Mouse (Mus musculus) G1E (cell line): ENCODE measurements around the gene Ccer2.

Source experiments
- CTCF ChIP-seq: IDR thresholded peaks from 2 replicates; pipeline ENCODE4 v1.5.1; 2012; ENCODE audit warnings: low read depth, low read length, inconsistent platforms, mixed read lengths
- GATA1 ChIP-seq: IDR thresholded peaks from 2 replicates; pipeline ENCODE4 v1.6.1; 2012; ENCODE audit warnings: borderline replicate concordance, low read length, inconsistent platforms, mixed read lengths
- GATA2 ChIP-seq: IDR thresholded peaks from 2 replicates; pipeline ENCODE4 v1.6.1; 2012; ENCODE audit warnings: low read depth, low read length, inconsistent platforms, borderline replicate concordance

GRCm38 (mm10) chr7:28793834-28794233, 37.9 kb downstream of the Ccer2 start:
- TF ChIP-seq CTCF, result no peak
- no peak for TF ChIP-seq GATA2
- no peak for TF ChIP-seq GATA1
